Mouse (Mus musculus) G1E (cell line): ENCODE measurements around the gene Ccdc36.

Experiments
- CTCF ChIP-seq: IDR thresholded peaks from 2 replicates; pipeline ENCODE4 v1.5.1; 2012; ENCODE audit warnings: low read depth, low read length, inconsistent platforms, mixed read lengths
- GATA1 ChIP-seq: IDR thresholded peaks from 2 replicates; pipeline ENCODE4 v1.6.1; 2012; ENCODE audit warnings: borderline replicate concordance, low read length, inconsistent platforms, mixed read lengths
- TAL1 ChIP-seq: conservative IDR thresholded peaks from 2 replicates; pipeline ENCODE4 v1.6.1; 2012; ENCODE audit warnings: low read depth, low read length, inconsistent platforms, mixed read lengths

DNA sequence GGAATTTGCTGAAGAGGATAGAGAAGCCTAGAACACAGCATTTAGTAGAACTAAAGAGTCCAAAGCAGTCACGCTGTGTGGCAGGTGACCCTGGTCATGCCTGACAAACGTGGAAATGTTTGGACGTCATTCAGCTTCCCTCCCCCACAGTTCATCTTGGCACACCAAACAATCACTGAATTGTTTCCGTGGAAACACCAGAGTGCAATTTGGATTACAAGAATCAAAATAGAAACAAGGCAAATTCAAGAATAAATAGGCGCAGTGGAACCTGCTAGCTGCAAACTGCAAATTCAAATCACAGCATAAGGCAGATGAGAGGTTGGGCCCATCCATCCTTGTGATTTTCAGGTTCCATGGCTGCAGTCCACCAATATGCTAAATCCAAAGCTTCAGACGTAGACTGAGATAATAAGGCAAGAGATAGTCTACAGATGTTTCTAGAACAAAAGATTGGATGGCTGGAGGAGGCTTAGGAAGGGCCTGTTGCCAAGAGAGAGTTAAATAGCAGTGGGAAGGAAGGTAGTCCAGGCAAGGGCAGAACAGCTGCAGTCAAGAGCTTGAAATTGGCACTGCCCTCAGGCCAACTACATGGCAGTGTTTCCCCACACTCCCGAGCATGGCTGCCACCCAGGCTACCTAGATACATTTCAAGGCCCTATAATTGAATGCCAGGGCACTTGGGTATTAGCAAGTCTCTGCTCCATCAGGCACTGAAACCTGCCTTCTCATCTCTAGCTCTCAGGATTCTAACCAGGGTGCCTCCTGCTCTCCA lies 26.9 kb downstream of the Ccdc36 start:
- TF ChIP-seq GATA1: no peak
- TF ChIP-seq CTCF: no peak
- no peak for TF ChIP-seq TAL1
